In the genomic region with DNA sequence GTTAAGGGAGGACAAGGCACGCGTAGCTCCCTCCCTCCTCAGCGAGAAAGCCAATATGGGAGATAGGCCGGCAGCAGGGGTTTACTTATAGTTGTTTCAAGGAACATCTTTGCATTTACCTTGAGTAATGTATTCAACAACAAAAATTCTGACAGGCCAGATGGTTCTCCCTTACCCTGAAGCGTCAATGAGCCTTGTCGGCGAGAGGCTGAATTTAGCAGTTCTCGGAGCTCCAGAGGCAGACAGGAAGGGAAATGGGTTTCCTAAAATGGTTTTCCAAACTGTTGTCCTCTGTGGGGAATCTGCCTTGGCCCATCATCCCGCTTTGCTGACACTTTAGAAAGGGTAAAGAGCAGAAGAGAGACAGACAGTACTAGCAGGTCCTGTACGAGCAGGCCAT, we compare ENCODE assay signal across 25 mouse cellular contexts. TPM values are rescaled to one million over a fixed set of nuclear protein-coding genes. Genes with fewer than 3 reads are reported as not detected.
DNase-seq lines count a peak whose midpoint lies in the region; ATAC-seq and TF ChIP-seq lines count a peak whose summit lies in the region.
"Had no signal": no experiment of that assay in that cellular context is flagged by ENCODE, and none has a peak within 500 bp of the region (broad histone marks: within the 10 kb centered on the region; RNA-seq: fewer than 3 reads in every experiment).

No protein-coding gene starts in this region.

- H3K27ac ChIP-seq in forebrain, postnatal 0 days (ENCODE audit: low read depth, low read length): 0 out of 2 replicates have a peak overlapping the region, but pooled peaks have one; percentile 15
- no peak overlapping the region for H3K27ac ChIP-seq in forebrain, embryonic 12.5 days
- H3K27ac ChIP-seq in left cerebral cortex, adult 2 months: peak overlapping the region; percentile 50
- H3K27ac ChIP-seq: hindbrain, embryonic 12.5 days; hindbrain, postnatal 0 days had no signal

- H3K9ac ChIP-seq in forebrain, postnatal 0 days: no peak overlapping the region
- H3K9ac ChIP-seq in forebrain, embryonic 12.5 days: no peak overlapping the region
- H3K9ac ChIP-seq: hindbrain, embryonic 12.5 days had no signal

- H3K4me3 ChIP-seq in forebrain, postnatal 0 days (ENCODE audit: low read depth, low read length): no peak overlapping the region
- no peak overlapping the region for H3K4me3 ChIP-seq in forebrain, embryonic 12.5 days (replicated peaks)
- H3K4me3 ChIP-seq in left cerebral cortex, adult 2 months: no peak overlapping the region
- H3K4me3 ChIP-seq: hindbrain, embryonic 12.5 days had no signal

- no peaks in the 10 kb centered on the region for H3K27me3 ChIP-seq in forebrain, postnatal 0 days (ENCODE audit: insufficient read depth, low read length)
- no peaks in the 10 kb centered on the region for H3K27me3 ChIP-seq in forebrain, embryonic 12.5 days
- H3K27me3 ChIP-seq: hindbrain, embryonic 12.5 days had no signal

- H3K9me3 ChIP-seq in forebrain, postnatal 0 days (ENCODE audit: low read length): no peaks in the 10 kb centered on the region
- H3K9me3 ChIP-seq in forebrain, embryonic 12.5 days: no peaks in the 10 kb centered on the region
- H3K9me3 ChIP-seq: hindbrain, embryonic 12.5 days had no signal

- TF ChIP-seq CTCF in forebrain, postnatal 0 days (IDR thresholded peaks at IDR 0.05; ENCODE audit: low read depth): no peak
- no peak for TF ChIP-seq CTCF in left cerebral cortex, adult 2 months (IDR thresholded peaks at IDR 0.05)

- DNase-seq in forebrain, postnatal 0 days: no peak
- DNase-seq in left cerebral cortex, adult 2 months (ENCODE audit: extremely low spot score in 1 of 2, low spot score in 2 of 2): no peak
- DNase-seq in left cerebral cortex, adult 8-10 months (ENCODE audit: low spot score in 2 of 2): no peak
- DNase-seq in right cerebral cortex, postnatal 10 days (ENCODE audit: low spot score in 2 of 2): peak; percentile 51 to 64
- no peak for DNase-seq in right cerebral cortex, adult 2 months (ENCODE audit: low spot score in 2 of 2)
- DNase-seq in telencephalon, adult 2 months (ENCODE audit: low read depth, low spot score): peak; percentile 67
- no peak for DNase-seq in gastrocnemius, postnatal 14 days
- DNase-seq: adrenal gland, adult 2 months; adrenal gland, postnatal 14 days; cerebellum, adult 11-12 months; cerebellum, adult 8-10 months; cerebellum, postnatal 10 days; cerebellum, postnatal 36 days; heart, adult 11 months had no signal

- intact Hi-C loops in left cerebral cortex, adult 2 months (cut with DNase I): no loop called here
- intact Hi-C loops in gastrocnemius, postnatal 14 days (cut with DNase I; ENCODE audit: low total_unique reads): no loop called here

- 73% methylated on average over 10 of the region's 10 CpGs for WGBS in forebrain, postnatal 0 days
- WGBS in forebrain, embryonic 12.5 days: 96% methylated on average over 10 of the region's 10 CpGs

- H3K36me3 ChIP-seq in forebrain, postnatal 0 days (ENCODE audit: insufficient read depth): peaks cover 13% of the 10 kb centered on the region
- H3K36me3 ChIP-seq in forebrain, embryonic 12.5 days (replicated peaks): peaks cover 51% of the 10 kb centered on the region

- H3K4me2 ChIP-seq in forebrain, postnatal 0 days (ENCODE audit: low read depth): no peak overlapping the region
- no peak overlapping the region for H3K4me2 ChIP-seq in forebrain, embryonic 12.5 days
- H3K4me2 ChIP-seq: heart, embryonic 11.5 days; hindbrain, embryonic 12.5 days had no signal

- peaks cover 11% of the 10 kb centered on the region for H3K4me1 ChIP-seq in forebrain, postnatal 0 days (ENCODE audit: insufficient read depth)
- peaks cover 15% of the 10 kb centered on the region for H3K4me1 ChIP-seq in forebrain, embryonic 12.5 days

- no peak for ATAC-seq in forebrain, postnatal 0 days
- no peak for ATAC-seq in forebrain, embryonic 12.5 days (ENCODE audit: low FRiP score)
- ATAC-seq: CD4-positive, CD25-positive, alpha-beta regulatory T cell, adult 4 months; hindbrain, postnatal 0 days; inflammation-experienced regulatory T-cells, adult 6 months; intestine, embryonic 16.5 days had no signal

RNA-seq across cellular contexts. Expression of a gene that starts 48.6 kb away (rescaled TPM):
- 42.8 and 51.0 TPM in 2 replicates for total RNA-seq in forebrain, postnatal 0 days (2014; rRNA removed)
- 15.2 and 16.4 TPM in 2 replicates for polyA plus RNA-seq in forebrain, postnatal 0 days (2015; fragmentation: Nextera tagmentation; extraction: Ambion mirVana)
- polyA plus RNA-seq in forebrain, embryonic 12.5 days (2016; fragmentation: Nextera tagmentation; extraction: Ambion mirVana): 41.5 and 41.7 TPM in 2 replicates
- 10 to 100 TPM; 34.5 to 35.1 TPM for total RNA-seq in left cerebral cortex, adult 2 months (2021)
- 10 to 100 TPM; 30.5 to 33.5 (median 31.6) TPM for total RNA-seq in left cerebral cortex, adult 8-10 months (2022)
- total RNA-seq in gastrocnemius, postnatal 14 days (2021): 10 to 100 TPM; 24.0 to 27.1 TPM

RNA-seq across cellular contexts. Expression of a gene that starts 57.8 kb away (rescaled TPM):
- 17.3 and 26.3 TPM in 2 replicates for total RNA-seq in forebrain, postnatal 0 days (2014; rRNA removed)
- polyA plus RNA-seq in forebrain, postnatal 0 days (2015; fragmentation: Nextera tagmentation; extraction: Ambion mirVana): 4.7 and 8.4 TPM in 2 replicates
- 0.46 and 0.52 TPM in 2 replicates for polyA plus RNA-seq in forebrain, embryonic 12.5 days (2016; fragmentation: Nextera tagmentation; extraction: Ambion mirVana)
- 10 to 100 TPM; 26.6 to 26.7 TPM for total RNA-seq in left cerebral cortex, adult 2 months (2021)
- 10 to 100 TPM; 20.5 to 24.4 (median 22.5) TPM for total RNA-seq in left cerebral cortex, adult 8-10 months (2022)
- under 1 TPM; 0.09 to 0.25 TPM for total RNA-seq in gastrocnemius, postnatal 14 days (2021)
- total RNA-seq: adrenal gland, adult 2 months; gastrocnemius, postnatal 4 days; hematopoietic stem cell, adult 5-6 weeks; MEL had no signal
- polyA plus RNA-seq: adrenal gland, adult 2 months; C2C12; CD4-positive, CD25-positive, alpha-beta regulatory T cell, adult 4 months; heart, embryonic 11.5 days had no signal

Comparison
In these comparisons a context has a peak if more than half of its experiments do, and no peak if none do; other contexts are left out.
1. DNase-seq: peak in right cerebral cortex, postnatal 10 days (2 of 2) and telencephalon, adult 2 months (single experiment); none in forebrain, postnatal 0 days (single experiment), left cerebral cortex, adult 2 months (0 of 2), left cerebral cortex, adult 8-10 months (0 of 2), right cerebral cortex, adult 2 months (0 of 2) and gastrocnemius, postnatal 14 days (single experiment).
2. RNA of a gene that starts 57.8 kb away (total RNA-seq): 26.6 to 26.7 TPM in left cerebral cortex, adult 2 months, 17.3 to 26.3 TPM in forebrain, postnatal 0 days and 20.5 to 24.4 TPM in left cerebral cortex, adult 8-10 months; 0.09 to 0.25 TPM in gastrocnemius, postnatal 14 days; every median in the first group is over 10 times any median in the second.